Mouse (Mus musculus): Measurements from ENCODE around the gene Rgs9bp. TPM values are rescaled to one million over a fixed set of nuclear protein-coding genes. Genes with fewer than 3 reads are reported as not detected.
A peak's percentile ranks its signal among the peaks of the same experiment; 100 is the strongest.
"Not testable (repeated sequence)": the region's sequence is repeated elsewhere in the genome, so short reads cannot be mapped to it uniquely, and the experiment has no call there.

The Rgs9bp gene
- polyA plus RNA-seq, 1 experiment from 2014 or later, result 0.18 TPM

DNA sequence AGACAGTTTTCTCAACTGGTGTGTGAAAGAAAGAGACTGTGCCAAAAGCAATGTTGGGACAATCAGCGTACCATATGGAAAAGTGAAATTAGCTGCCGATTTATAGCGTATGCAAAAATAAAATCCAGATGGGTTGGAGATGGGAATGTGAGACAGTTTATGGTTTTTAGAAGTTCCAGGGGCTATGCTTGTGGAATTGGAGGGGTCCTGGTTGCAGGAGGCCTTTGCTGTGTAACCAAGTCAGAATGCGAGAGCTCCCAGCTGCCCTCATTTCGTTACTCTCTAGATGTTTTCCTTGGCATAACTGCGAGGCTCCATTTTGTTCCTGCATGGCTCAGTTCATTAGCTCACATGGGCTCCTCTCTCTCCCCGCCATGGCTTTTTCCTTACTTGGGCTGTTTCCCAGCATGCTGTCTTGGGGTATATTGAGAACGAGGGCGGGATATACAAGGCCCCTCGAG lies 5.4 kb upstream of the Rgs9bp start:
- DNase-seq (ENCODE audit: low spot score), result no peak
- Histone ChIP-seq H3K4me3 (no peak overlapping the region), H3K9me3 (no peaks in the 10 kb centered on the region), H3K4me1 (replicated peaks) (peaks cover 21% of the 10 kb centered on the region), H3K27ac (no peak overlapping the region), H3K27me3 (ENCODE audit: insufficient read depth, poor library complexity, severe bottlenecking) (no peaks in the 10 kb centered on the region), H3K36me3 (peaks cover 44% of the 10 kb centered on the region)
- 92% methylated on average over 10 of the region's 10 CpGs for WGBS

DNA sequence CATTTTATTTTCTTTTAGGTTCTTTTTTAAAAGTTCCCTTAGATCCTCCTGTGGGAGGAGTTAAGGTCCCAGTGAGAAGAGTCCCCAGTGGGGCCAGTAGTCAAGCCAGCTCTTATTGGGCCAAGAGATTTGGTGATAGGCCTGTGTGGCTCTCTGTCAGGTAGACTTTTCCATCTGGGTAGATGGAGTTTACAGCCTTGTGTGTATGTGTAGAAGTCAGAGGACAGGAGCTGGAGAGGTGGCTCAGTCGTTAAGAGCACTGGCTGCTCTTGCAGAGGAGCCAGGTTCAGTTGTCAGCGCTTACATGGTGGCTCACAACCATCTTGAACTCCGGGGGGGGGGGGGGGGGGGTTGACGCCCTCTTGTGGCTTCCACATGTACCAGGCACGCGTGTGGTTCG lies 4.1 kb upstream of the Rgs9bp start:
- no peak for DNase-seq (ENCODE audit: low spot score)
- Histone ChIP-seq H3K36me3 (peaks cover 33% of the 10 kb centered on the region), H3K27me3 (ENCODE audit: insufficient read depth, poor library complexity, severe bottlenecking) (peaks cover 8% of the 10 kb centered on the region), H3K9me3 (no peaks in the 10 kb centered on the region), H3K27ac (no peak overlapping the region), H3K4me3 (no peak overlapping the region), H3K4me1 (replicated peaks) (peaks cover 32% of the 10 kb centered on the region)
- WGBS, result 87% methylated on average over 7 of the region's 7 CpGs

DNA sequence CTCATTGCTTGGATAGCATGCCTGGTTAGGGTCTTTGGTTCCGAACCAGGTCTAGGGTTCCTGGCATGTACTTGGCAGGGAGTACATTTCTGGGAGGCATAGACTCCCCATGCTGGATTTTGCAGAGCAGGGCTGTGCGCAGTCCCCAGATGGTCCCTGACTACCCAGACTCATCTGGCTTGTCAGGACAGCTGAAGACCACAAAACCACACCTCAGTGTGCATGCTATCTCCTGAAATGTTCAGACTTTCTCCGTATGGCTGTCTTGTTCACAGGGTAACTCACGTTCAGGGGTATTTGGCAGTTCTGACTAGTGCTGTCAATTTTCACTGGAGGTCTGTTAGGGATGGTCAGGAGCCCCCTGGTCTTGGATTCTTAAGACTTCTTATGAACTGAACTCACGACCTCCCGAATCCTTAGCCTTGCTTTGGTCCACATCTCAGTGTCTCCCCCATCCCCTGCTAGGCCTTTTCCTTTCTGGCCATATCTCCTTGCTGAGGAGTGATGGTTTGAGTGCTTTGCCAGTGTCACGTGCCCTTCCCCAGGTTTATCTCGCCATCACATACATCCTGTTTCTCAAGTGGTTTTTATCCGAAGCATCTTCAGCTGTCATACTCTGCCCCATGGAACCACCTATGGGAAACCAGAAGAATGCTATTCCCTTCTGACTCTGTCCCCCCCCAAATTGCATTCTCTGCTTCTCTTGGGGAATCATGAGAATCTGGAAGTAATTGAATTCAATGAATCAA lies 3.5 kb upstream of the Rgs9bp start:
- Histone ChIP-seq H3K27me3 (ENCODE audit: insufficient read depth, poor library complexity, severe bottlenecking) (peaks cover 15% of the 10 kb centered on the region), H3K4me3 (no peak overlapping the region), H3K4me1 (replicated peaks) (peaks cover 37% of the 10 kb centered on the region), H3K9me3 (no peaks in the 10 kb centered on the region), H3K36me3 (peaks cover 26% of the 10 kb centered on the region), H3K27ac (no peak overlapping the region)
- DNase-seq (ENCODE audit: low spot score), result no peak
- WGBS, result 91% methylated on average over 9 of the region's 9 CpGs

DNA sequence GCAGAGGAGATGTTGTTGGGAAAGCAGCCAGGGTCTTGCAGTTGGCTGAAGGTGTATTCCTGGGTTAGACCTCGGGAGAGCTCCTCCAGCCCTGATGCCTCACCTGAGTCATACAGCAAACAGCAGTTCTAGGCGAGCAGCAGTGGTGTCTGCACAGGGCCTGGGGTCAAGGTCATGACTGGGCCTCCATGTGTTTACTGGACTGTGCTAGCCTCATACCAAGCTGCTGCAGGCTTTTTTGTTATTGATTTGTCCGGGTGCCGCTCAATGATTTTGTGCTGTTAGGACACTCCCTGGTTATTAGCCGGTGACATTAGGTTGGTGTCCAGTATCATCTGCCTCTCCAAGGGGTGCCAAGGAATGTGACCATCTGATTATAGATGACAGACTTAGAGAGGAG lies 2.3 kb upstream of the Rgs9bp start:
- WGBS, result 72% methylated on average over 5 of the region's 5 CpGs
- DNase-seq (ENCODE audit: low spot score), result no peak
- Histone ChIP-seq H3K4me1 (replicated peaks) (peaks cover 43% of the 10 kb centered on the region), H3K9me3 (no peaks in the 10 kb centered on the region), H3K27ac (no peak overlapping the region), H3K4me3 (no peak overlapping the region; the same call in 1 of the 2 replicates), H3K27me3 (ENCODE audit: insufficient read depth, poor library complexity, severe bottlenecking) (peaks cover 26% of the 10 kb centered on the region), H3K36me3 (peaks cover 15% of the 10 kb centered on the region)

DNA sequence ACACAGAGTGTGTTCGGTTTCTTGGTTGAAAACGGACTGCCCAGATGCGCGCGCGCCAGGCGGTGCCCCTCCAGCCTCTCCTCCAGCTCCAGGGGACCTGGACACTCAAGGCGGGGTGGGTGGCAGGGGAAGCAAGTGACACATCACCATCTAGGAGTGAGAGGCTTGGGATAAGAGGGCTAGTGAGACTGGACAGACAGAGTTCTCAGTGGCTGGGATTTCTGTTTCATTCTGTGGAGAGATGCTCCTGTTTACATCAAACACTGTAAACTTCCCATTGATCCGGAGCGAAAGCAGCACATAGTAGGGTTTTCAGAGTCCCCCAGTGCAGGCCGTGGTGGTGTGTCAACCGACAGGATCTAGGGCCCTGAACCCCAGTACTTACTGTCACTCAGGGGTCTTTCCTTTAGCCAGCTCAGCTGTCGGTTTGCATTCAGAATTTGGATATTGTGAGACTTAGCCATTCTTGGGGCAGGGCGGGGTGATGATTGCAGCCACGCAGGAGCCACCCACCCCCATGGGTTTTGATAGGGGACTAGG lies 1.6 kb upstream of the Rgs9bp start:
- Histone ChIP-seq H3K27me3 (ENCODE audit: insufficient read depth, poor library complexity, severe bottlenecking) (peaks cover 33% of the 10 kb centered on the region), H3K36me3 (peaks cover 8% of the 10 kb centered on the region), H3K4me1 (replicated peaks) (peaks cover 43% of the 10 kb centered on the region), H3K27ac (peak overlapping the region; percentile 91), H3K4me3 (peak overlapping the region; percentile 95), H3K9me3 (no peaks in the 10 kb centered on the region)
- WGBS, result 22% methylated on average over 15 of the region's 15 CpGs
- no peak for DNase-seq (ENCODE audit: low spot score)

DNA sequence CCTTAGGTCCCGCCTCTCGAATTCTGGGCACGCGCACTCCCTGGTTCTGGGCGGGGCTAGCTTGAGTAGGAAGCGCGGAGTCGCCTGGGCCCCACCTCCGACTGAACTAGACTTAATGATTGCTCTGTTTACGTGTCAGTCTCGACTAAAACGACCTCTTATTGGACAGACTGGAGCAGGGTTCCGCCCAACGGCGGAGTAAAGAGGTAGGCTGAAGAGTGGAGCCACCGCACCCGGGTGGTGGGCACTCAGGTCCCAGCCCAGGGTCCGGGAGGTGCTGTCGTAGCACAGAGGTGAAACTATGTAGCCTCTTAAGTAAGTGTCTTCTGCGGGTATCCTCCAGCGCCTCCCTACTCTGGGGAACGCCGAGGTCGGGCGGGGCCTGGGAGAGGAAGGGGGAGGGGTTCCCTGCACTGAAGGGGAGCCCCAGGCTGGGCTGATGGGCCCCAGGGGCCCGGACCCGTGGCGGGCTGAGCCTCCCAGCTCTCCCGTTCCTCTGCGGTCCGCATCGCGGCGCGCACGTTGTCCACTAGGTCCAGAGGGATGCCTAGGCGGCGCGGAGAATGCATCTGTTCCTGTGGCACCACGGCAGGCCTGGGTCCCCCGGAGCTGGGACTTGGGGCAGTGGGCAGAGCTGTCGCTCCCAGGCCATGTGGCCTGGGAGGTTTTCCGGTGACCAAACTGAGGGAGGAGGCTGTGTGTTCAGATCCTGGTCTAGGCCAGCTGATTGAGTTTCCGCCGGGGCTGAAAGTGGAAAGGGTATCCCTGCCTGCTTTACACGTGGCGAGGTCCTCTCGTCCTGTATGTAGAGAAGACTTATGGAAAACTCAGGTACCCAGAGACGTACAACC lies 898 bp upstream of the Rgs9bp start, which contains the start of gene Ankrd27:
Gene Ankrd27, plus strand, starts transcription at position 190 of the 851 bp plus-strand sequence.
- peak within 1 kb of the TSS; percentile 95 for H3K4me3 ChIP-seq
- H3K9me3 ChIP-seq, result no peaks in the 10 kb centered on the region
- peaks cover 40% of the 10 kb centered on the region for H3K27me3 ChIP-seq (ENCODE audit: insufficient read depth, poor library complexity, severe bottlenecking)
- H3K36me3 ChIP-seq, result peaks cover under 1% of the 10 kb centered on the region; the same call in 1 of the 2 replicates
- H3K27ac ChIP-seq, result peak within 1 kb of the TSS; percentile 91
- peaks cover 43% of the 10 kb centered on the region for H3K4me1 ChIP-seq (replicated peaks)
- DNase-seq (ENCODE audit: low spot score), result peak; percentile 96
- under 1% methylated on average over 49 of the region's 49 CpGs for WGBS

DNA sequence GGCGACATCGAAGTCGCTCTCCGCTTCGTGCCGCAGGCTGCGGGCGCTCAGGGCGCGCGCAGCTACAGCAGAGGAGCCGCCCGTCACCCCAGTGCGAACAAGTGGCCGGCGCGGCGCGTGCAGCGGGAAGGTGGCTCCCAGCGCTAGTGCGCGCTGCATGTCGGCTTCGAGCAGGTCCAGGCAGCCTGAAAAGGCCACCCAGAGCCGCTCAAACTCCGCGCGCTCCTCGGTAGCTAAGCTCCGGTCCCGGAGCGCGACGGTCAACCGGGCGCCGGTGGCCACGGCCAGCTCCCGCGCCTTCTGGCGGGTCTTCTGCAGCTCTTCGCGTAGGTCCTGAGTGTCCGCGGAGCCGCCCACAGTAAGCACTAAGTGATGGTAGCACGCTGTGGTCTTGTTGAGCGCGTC lies 594 bp downstream of the Rgs9bp start:
- H3K27me3 ChIP-seq (ENCODE audit: insufficient read depth, poor library complexity, severe bottlenecking), result peaks cover 46% of the 10 kb centered on the region
- no peaks in the 10 kb centered on the region for H3K9me3 ChIP-seq
- H3K27ac ChIP-seq, result peak overlapping the region; percentile 91
- DNase-seq (ENCODE audit: low spot score), result peak; percentile 60
- peak overlapping the region; percentile 95 for H3K4me3 ChIP-seq
- H3K4me1 ChIP-seq (replicated peaks), result peaks cover 43% of the 10 kb centered on the region
- under 1% methylated on average over 50 of the region's 50 CpGs for WGBS
- no peaks in the 10 kb centered on the region for H3K36me3 ChIP-seq

DNA sequence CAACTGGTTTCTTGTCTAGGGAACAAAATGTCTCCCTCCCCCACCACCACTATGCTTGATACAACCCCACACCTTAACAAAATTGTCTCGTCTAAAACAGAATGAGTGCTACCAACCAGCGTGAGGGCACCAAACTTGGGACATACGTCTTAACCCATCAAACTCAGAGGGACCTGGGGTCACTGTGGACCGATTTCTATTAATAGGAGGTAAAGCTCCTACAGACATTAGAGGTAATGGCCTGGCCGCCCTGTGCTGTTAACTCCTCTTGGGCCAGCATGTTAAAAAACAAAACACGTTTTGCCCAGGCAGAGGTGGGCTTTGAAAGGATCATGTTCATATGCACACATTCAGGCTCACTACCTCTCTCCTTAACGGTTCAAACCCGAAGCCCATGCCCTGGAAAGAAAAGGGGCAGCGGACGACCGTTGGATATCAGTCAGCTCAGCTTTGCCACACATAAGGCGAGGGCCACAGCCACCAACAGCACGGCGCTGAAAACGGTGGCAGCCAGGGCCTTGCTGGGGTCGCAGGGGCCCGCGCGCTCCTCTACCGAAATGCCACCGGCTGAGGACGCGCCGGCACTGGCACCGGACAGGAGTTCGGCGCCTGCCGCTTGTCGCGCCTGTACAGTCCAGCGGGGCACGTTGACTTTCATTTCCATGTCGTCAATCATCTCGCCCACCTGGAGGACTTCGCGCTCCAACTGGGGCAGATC lies 1.2 kb downstream of the Rgs9bp start:
- Histone ChIP-seq H3K27me3 (ENCODE audit: insufficient read depth, poor library complexity, severe bottlenecking) (peaks cover 46% of the 10 kb centered on the region), H3K9me3 (no peaks in the 10 kb centered on the region), H3K36me3 (no peaks in the 10 kb centered on the region), H3K4me1 (replicated peaks) (peaks cover 43% of the 10 kb centered on the region), H3K27ac (0 out of 2 replicates have a peak overlapping the region, but pooled peaks have one; percentile 91), H3K4me3 (peak overlapping the region; percentile 95)
- WGBS, result 5% methylated on average over 36 of the region's 36 CpGs
- DNase-seq (ENCODE audit: low spot score), result no peak

DNA sequence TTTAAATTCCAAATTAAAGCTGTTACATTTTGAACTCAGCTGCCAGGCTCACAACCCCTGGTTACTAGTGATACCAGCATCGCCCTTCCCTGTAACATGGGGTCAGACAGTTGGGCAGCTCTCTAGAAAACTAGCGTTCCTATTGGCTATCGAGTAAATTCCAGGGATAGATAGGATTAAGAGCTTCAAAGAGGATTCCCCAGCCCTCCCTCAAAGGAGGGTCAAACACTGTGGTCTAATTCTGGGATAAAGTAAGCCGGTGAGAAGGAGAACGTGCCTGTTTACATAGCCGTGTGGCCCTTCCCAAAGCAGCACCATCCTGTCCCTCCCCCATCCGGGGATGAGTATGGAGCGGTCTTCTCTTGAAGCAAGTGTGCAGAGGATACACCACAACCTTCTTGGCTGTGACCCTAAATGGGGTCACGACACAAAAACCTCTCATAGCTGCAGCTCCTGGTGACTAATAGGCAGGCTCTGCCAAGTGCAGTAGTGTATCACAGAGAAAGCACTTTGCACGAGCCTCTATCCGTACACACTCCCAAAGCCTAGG lies 1.8 kb downstream of the Rgs9bp start:
- no peak for DNase-seq (ENCODE audit: low spot score)
- no peak overlapping the region for H3K27ac ChIP-seq
- H3K36me3 ChIP-seq, result no peaks in the 10 kb centered on the region
- peaks cover 43% of the 10 kb centered on the region for H3K4me1 ChIP-seq (replicated peaks)
- H3K4me3 ChIP-seq, result no peak overlapping the region
- peaks cover 46% of the 10 kb centered on the region for H3K27me3 ChIP-seq (ENCODE audit: insufficient read depth, poor library complexity, severe bottlenecking)
- WGBS, result 14% methylated on average over 11 of the region's 11 CpGs
- no peaks in the 10 kb centered on the region for H3K9me3 ChIP-seq

DNA sequence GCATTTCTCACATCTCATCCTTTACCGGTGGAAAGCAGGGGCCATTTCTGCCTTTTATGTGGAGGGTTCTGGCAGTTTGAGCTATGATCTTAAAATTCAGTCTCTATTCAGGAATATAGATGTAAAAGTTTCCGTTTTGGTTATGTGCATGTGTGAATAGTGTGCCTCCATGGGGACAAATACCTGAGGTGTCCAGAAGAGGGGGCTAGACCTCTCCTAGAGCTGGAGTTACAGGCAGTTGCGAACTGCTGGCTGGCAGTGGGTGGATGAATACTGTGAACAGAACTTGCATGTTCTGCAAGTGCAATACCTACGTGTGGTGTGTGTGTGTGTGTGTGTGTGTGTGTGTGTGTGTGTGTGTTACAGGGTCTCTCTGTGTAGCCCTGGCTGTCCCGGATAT lies 2.7 kb downstream of the Rgs9bp start:
- 65% methylated on average over 5 of the region's 5 CpGs for WGBS
- Histone ChIP-seq H3K27ac (no peak overlapping the region), H3K4me3 (no peak overlapping the region), H3K4me1 (replicated peaks) (peaks cover 36% of the 10 kb centered on the region), H3K27me3 (ENCODE audit: insufficient read depth, poor library complexity, severe bottlenecking) (peaks cover 46% of the 10 kb centered on the region), H3K9me3 (no peaks in the 10 kb centered on the region), H3K36me3 (no peaks in the 10 kb centered on the region)
- DNase-seq (ENCODE audit: low spot score), result no peak

DNA sequence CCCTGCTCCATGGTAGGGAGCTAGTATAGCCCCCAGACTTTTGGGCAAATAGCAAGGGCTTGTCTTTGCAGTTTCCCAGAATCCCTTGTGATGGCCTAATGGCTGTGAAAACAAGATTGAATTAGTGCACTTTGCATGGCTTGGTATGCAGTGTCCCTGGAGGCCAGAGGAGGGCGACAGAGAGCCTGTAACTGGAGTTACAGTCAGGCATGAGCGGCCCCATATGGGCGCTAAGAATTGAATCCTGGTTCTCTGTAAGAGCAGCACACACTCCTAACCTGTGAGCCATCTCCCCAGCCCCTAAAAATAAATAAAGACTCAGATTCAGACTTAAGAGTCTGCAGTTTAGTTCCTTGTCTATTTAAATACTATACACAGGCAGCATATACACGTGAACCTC lies 5.5 kb downstream of the Rgs9bp start:
- Histone ChIP-seq H3K9me3 (no peaks in the 10 kb centered on the region), H3K27me3 (ENCODE audit: insufficient read depth, poor library complexity, severe bottlenecking) (peaks cover 41% of the 10 kb centered on the region), H3K36me3 (no peaks in the 10 kb centered on the region), H3K27ac (no peak overlapping the region), H3K4me3 (no peak overlapping the region), H3K4me1 (replicated peaks) (peaks cover 15% of the 10 kb centered on the region)
- 35% methylated on average over 4 of the region's 4 CpGs for WGBS
- peak; percentile 63 for DNase-seq (ENCODE audit: low spot score)

DNA sequence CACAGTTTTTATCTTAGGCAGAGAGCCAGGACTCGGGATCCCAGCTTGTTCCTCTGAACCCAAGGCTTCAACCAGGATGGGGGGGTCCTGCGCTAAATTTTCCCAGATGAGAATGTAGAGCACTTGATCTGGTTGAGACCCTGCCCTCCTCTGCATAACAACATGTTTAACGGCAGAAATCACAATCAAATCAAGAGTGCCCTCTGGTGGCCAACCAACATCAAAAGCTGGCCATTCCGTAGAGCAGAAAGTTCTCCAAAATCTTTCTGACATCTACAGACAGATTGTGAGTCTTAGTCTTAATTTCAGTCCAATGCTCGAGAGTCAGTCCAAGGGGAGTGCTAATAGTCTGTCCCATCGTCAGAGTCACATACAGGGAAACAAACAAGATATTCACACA lies 14.5 kb downstream of the Rgs9bp start:
- not testable (repeated sequence) for H3K36me3 ChIP-seq; H3K27me3 ChIP-seq (ENCODE audit: insufficient read depth, poor library complexity, severe bottlenecking); H3K4me3 ChIP-seq; H3K9me3 ChIP-seq; DNase-seq (ENCODE audit: low spot score); H3K4me1 ChIP-seq (replicated peaks); H3K27ac ChIP-seq
- 21% methylated on average over 6 of the region's 6 CpGs for WGBS
